Mouse (Mus musculus): ENCODE data around the gene Samd8. TPM values are rescaled to one million over a fixed set of nuclear protein-coding genes. Genes with fewer than 3 reads are reported as not detected.

Samd8 gene
- polyA plus RNA-seq, 1 experiment = 13.3 TPM

GRCm38 (mm10) chr14:21720430-21721205 is 29.7 kb upstream of the Samd8 start:
- Histone ChIP-seq H3K4me3 (replicated peaks; ENCODE audit: extremely low read depth, low read depth, low read length) (no peak overlapping the region), H3K4me1 (ENCODE audit: control insufficient read depth, insufficient read depth, low read length) (no peaks in the 10 kb centered on the region)
- TF ChIP-seq POLR2A (IDR thresholded peaks at IDR 0.05; ENCODE audit: borderline replicate concordance, extremely low read depth, low read depth, low read length) (no peak), CTCF (IDR thresholded peaks at IDR 0.05; ENCODE audit: insufficient read depth, low read length) (no peak)
- DNase-seq = no peak
- WGBS = 77% methylated on average over 4 of the region's 4 CpGs

GRCm38 (mm10) chr14:21722021-21722698 is 28.2 kb upstream of the Samd8 start:
- Histone ChIP-seq H3K4me3 (replicated peaks; ENCODE audit: extremely low read depth, low read depth, low read length) (no peak overlapping the region), H3K4me1 (ENCODE audit: control insufficient read depth, insufficient read depth, low read length) (no peaks in the 10 kb centered on the region)
- 96% methylated on average over 8 of the region's 8 CpGs for WGBS
- DNase-seq = no peak
- TF ChIP-seq CTCF (IDR thresholded peaks at IDR 0.05; ENCODE audit: insufficient read depth, low read length) = no peak
- TF ChIP-seq POLR2A (IDR thresholded peaks at IDR 0.05; ENCODE audit: borderline replicate concordance, extremely low read depth, low read depth, low read length) = no peak

- DNase-seq = no peak
- H3K4me3 ChIP-seq (replicated peaks; ENCODE audit: extremely low read depth, low read depth, low read length) = no peak overlapping the region
- TF ChIP-seq CTCF (IDR thresholded peaks at IDR 0.05; ENCODE audit: insufficient read depth, low read length) = no peak
- TF ChIP-seq POLR2A (IDR thresholded peaks at IDR 0.05; ENCODE audit: borderline replicate concordance, extremely low read depth, low read depth, low read length) = no peak
- WGBS = 75% methylated on average over 6 of the region's 6 CpGs
- H3K4me1 ChIP-seq (ENCODE audit: control insufficient read depth, insufficient read depth, low read length) = no peaks in the 10 kb centered on the region
These were observed 21.1 kb upstream of the Samd8 start for GRCm38 (mm10) chr14:21729031-21729732.

GRCm38 (mm10) chr14:21729936-21730335 is 20.4 kb upstream of the Samd8 start:
- no peaks in the 10 kb centered on the region for H3K4me1 ChIP-seq (ENCODE audit: control insufficient read depth, insufficient read depth, low read length)
- no peak for DNase-seq
- 96% methylated on average over 4 of the region's 4 CpGs for WGBS
- no peak overlapping the region for H3K4me3 ChIP-seq (replicated peaks; ENCODE audit: extremely low read depth, low read depth, low read length)
- TF ChIP-seq CTCF (IDR thresholded peaks at IDR 0.05; ENCODE audit: insufficient read depth, low read length) (no peak), POLR2A (IDR thresholded peaks at IDR 0.05; ENCODE audit: borderline replicate concordance, extremely low read depth, low read depth, low read length) (no peak)

GRCm38 (mm10) chr14:21733131-21733905 is 17.0 kb upstream of the Samd8 start:
- no peak for TF ChIP-seq POLR2A (IDR thresholded peaks at IDR 0.05; ENCODE audit: borderline replicate concordance, extremely low read depth, low read depth, low read length)
- TF ChIP-seq CTCF (IDR thresholded peaks at IDR 0.05; ENCODE audit: insufficient read depth, low read length) = no peak
- Histone ChIP-seq H3K4me3 (replicated peaks; ENCODE audit: extremely low read depth, low read depth, low read length) (no peak overlapping the region), H3K4me1 (ENCODE audit: control insufficient read depth, insufficient read depth, low read length) (no peaks in the 10 kb centered on the region)
- no peak for DNase-seq
- 89% methylated on average over 15 of the region's 15 CpGs for WGBS

GRCm38 (mm10) chr14:21740345-21740744 is 10.0 kb upstream of the Samd8 start:
- DNase-seq = no peak
- no peaks in the 10 kb centered on the region for H3K4me1 ChIP-seq (ENCODE audit: control insufficient read depth, insufficient read depth, low read length)
- TF ChIP-seq POLR2A (IDR thresholded peaks at IDR 0.05; ENCODE audit: borderline replicate concordance, extremely low read depth, low read depth, low read length) (no peak), CTCF (IDR thresholded peaks at IDR 0.05; ENCODE audit: insufficient read depth, low read length) (no peak)
- H3K4me3 ChIP-seq (replicated peaks; ENCODE audit: extremely low read depth, low read depth, low read length) = no peak overlapping the region
- WGBS = 96% methylated on average over 7 of the region's 7 CpGs

- 93% methylated on average over 3 of the region's 3 CpGs for WGBS
- no peaks in the 10 kb centered on the region for H3K4me1 ChIP-seq (ENCODE audit: control insufficient read depth, insufficient read depth, low read length)
- no peak for TF ChIP-seq CTCF (IDR thresholded peaks at IDR 0.05; ENCODE audit: insufficient read depth, low read length)
- no peak for TF ChIP-seq POLR2A (IDR thresholded peaks at IDR 0.05; ENCODE audit: borderline replicate concordance, extremely low read depth, low read depth, low read length)
- H3K4me3 ChIP-seq (replicated peaks; ENCODE audit: extremely low read depth, low read depth, low read length) = no peak overlapping the region
- DNase-seq = no peak
These were observed 9.0 kb upstream of the Samd8 start for GRCm38 (mm10) chr14:21741314-21741713.

- 17% methylated on average over 4 of the region's 4 CpGs for WGBS
- DNase-seq = peak; percentile 75
These were observed 8.5 kb upstream of the Samd8 start for GRCm38 (mm10) chr14:21741786-21742185.

GRCm38 (mm10) chr14:21742441-21742840 is 7.9 kb upstream of the Samd8 start:
- no peak for TF ChIP-seq POLR2A (IDR thresholded peaks at IDR 0.05; ENCODE audit: borderline replicate concordance, extremely low read depth, low read depth, low read length)
- no peak for TF ChIP-seq CTCF (IDR thresholded peaks at IDR 0.05; ENCODE audit: insufficient read depth, low read length)
- Histone ChIP-seq H3K4me1 (ENCODE audit: control insufficient read depth, insufficient read depth, low read length) (no peaks in the 10 kb centered on the region), H3K4me3 (replicated peaks; ENCODE audit: extremely low read depth, low read depth, low read length) (no peak overlapping the region)
- DNase-seq = no peak
- 96% methylated on average over 4 of the region's 4 CpGs for WGBS

More at GRCm38 (mm10) chr14:21741786-21742185, 8.5 kb upstream of the Samd8 start:
- no peak for TF ChIP-seq POLR2A (IDR thresholded peaks at IDR 0.05; ENCODE audit: borderline replicate concordance, extremely low read depth, low read depth, low read length)
- TF ChIP-seq CTCF (IDR thresholded peaks at IDR 0.05; ENCODE audit: insufficient read depth, low read length) = peak; percentile 97
- Histone ChIP-seq H3K4me3 (replicated peaks; ENCODE audit: extremely low read depth, low read depth, low read length) (no peak overlapping the region), H3K4me1 (ENCODE audit: control insufficient read depth, insufficient read depth, low read length) (no peaks in the 10 kb centered on the region)
